ENCODE assay signal across 8 mouse cellular contexts in genomic region chr6:146795924-146796545, GRCm38 (mm10). TPM values are rescaled to one million over a fixed set of nuclear protein-coding genes. Genes with fewer than 3 reads are reported as not detected.
DNase-seq lines count a peak whose midpoint lies in the region; ATAC-seq and TF ChIP-seq lines count a peak whose summit lies in the region.

Gene Arntl2, plus strand, starts transcription at chr6:146796055.

- H3K9me3 ChIP-seq in hindbrain, postnatal 0 days (ENCODE audit: low read length), result no peaks in the 10 kb centered on the region

- H3K4me1 ChIP-seq in hindbrain, postnatal 0 days (ENCODE audit: insufficient read depth, low read length), result no peaks in the 10 kb centered on the region

- H3K36me3 ChIP-seq in hindbrain, postnatal 0 days (ENCODE audit: insufficient read depth, low read length), result no peaks in the 10 kb centered on the region

- peak within 1 kb of the TSS; percentile 93 for H3K4me2 ChIP-seq in hindbrain, postnatal 0 days (ENCODE audit: low read depth, low read length)

- no peaks in the 10 kb centered on the region for H3K27me3 ChIP-seq in hindbrain, postnatal 0 days (ENCODE audit: insufficient read depth, low read length)

- peak; percentile 68 to 70 for DNase-seq in adrenal gland, adult 18-20 months (ENCODE audit: low spot score in 2 of 2)
- peak; percentile 91 for DNase-seq in embryo, embryonic 10 days (ENCODE audit: low spot score)
- DNase-seq in gastrocnemius, postnatal 14 days, result peak; percentile 82
- DNase-seq in hindbrain, postnatal 0 days (ENCODE audit: low spot score), result peak; percentile 82
- DNase-seq in left cerebral cortex, adult 2 months (ENCODE audit: extremely low spot score in 1 of 2, low spot score in 2 of 2), result peak; percentile 69 to 73
- DNase-seq in lung, postnatal 36 days, result peak; percentile 72
- DNase-seq in right cerebral cortex, adult 18-20 months, result peak; percentile 79
- no peak for DNase-seq in T-cell, adult 2 months (ENCODE audit: low spot score)

- H3K4me3 ChIP-seq in hindbrain, postnatal 0 days (ENCODE audit: low read length), result peak within 1 kb of the TSS; percentile 56
- peak within 1 kb of the TSS; percentile 56 for H3K4me3 ChIP-seq in left cerebral cortex, adult 2 months

- intact Hi-C loops in gastrocnemius, postnatal 14 days (cut with DNase I; ENCODE audit: low total_unique reads), result no loop called here
- intact Hi-C loops in left cerebral cortex, adult 2 months (cut with DNase I), result no loop called here

- H3K27ac ChIP-seq in hindbrain, postnatal 0 days, result no peak within 1 kb of the TSS
- peak within 1 kb of the TSS; percentile 53; the same call in 1 of the 2 replicates for H3K27ac ChIP-seq in left cerebral cortex, adult 2 months

- TF ChIP-seq CTCF in hindbrain, postnatal 0 days (IDR thresholded peaks at IDR 0.05; ENCODE audit: low read depth), result peak; percentile 9; the same call in 1 of the 2 replicates
- no peak for TF ChIP-seq CTCF in left cerebral cortex, adult 2 months (IDR thresholded peaks at IDR 0.05)

- H3K9ac ChIP-seq in hindbrain, postnatal 0 days (replicated peaks; ENCODE audit: low read length), result peak within 1 kb of the TSS; percentile 58

- peak; percentile 93 for ATAC-seq in hindbrain, postnatal 0 days

- WGBS in hindbrain, postnatal 0 days, result 2% methylated on average over 36 of the region's 36 CpGs

RNA-seq across cellular contexts. Expression of gene Arntl2, which starts in this region (rescaled TPM):
- 1 to 10 TPM in 1 of 2 experiments, under 1 TPM in 1; 0.67 to 1.2 TPM for total RNA-seq in adrenal gland, adult 18-20 months (2021)
- 1 to 10 TPM in 1 of 2 experiments, under 1 TPM in 1; 0.64 to 1.5 TPM for total RNA-seq in gastrocnemius, postnatal 14 days (2021)
- 2.0 and 3.9 TPM in 2 replicates for total RNA-seq in hindbrain, postnatal 0 days (2014; rRNA removed)
- polyA plus RNA-seq in hindbrain, postnatal 0 days (2015; fragmentation: Nextera tagmentation; extraction: Ambion mirVana), result 3.8 and 4.1 TPM in 2 replicates
- 10 to 100 TPM in 1 of 2 experiments, 1 to 10 TPM in 1; 8.2 to 10.2 TPM for total RNA-seq in left cerebral cortex, adult 2 months (2021)
